Mouse (Mus musculus): ENCODE measurements around the gene Phactr2. TPM values are rescaled to one million over a fixed set of nuclear protein-coding genes. Genes with fewer than 3 reads are reported as not detected.

The Phactr2 gene
- polyA plus RNA-seq, 1 experiment from 2014 or later = 50.1 TPM

DNA sequence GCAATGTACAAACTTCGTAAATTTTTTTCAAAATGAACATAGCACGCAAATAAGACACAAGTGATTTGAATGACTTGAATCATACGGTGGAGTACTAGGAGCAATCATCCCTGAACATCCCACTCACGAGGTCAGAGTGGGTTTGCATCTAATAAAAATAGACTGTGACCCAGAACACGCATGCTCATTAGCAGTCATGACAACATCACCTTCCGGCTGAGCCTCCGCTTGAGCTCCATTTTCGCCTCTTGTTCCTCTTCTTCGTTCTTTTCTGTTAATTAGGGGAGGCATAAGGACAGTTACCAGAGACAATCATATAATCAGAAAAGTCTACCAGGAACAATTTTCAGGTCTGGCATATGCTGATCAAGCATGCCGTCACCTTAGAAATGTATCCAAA, 240.3 kb downstream of the Phactr2 start:
- ATAC-seq (ENCODE audit: extremely low read depth, insufficient number of reproducible peaks, low FRiP score, low TSS enrichment) = no peak
- Histone ChIP-seq H3K9me3 (no peaks in the 10 kb centered on the region), H3K27me3 (replicated peaks) (no peaks in the 10 kb centered on the region), H3K4me2 (no peak overlapping the region), H3K4me3 (no peak overlapping the region), H3K36me3 (peaks cover 88% of the 10 kb centered on the region), H3K4me1 (peaks cover 21% of the 10 kb centered on the region), H3K27ac (replicated peaks) (no peak overlapping the region), H3K9ac (no peak overlapping the region)
- 78% methylated on average over 10 of the region's 10 CpGs for WGBS

DNA sequence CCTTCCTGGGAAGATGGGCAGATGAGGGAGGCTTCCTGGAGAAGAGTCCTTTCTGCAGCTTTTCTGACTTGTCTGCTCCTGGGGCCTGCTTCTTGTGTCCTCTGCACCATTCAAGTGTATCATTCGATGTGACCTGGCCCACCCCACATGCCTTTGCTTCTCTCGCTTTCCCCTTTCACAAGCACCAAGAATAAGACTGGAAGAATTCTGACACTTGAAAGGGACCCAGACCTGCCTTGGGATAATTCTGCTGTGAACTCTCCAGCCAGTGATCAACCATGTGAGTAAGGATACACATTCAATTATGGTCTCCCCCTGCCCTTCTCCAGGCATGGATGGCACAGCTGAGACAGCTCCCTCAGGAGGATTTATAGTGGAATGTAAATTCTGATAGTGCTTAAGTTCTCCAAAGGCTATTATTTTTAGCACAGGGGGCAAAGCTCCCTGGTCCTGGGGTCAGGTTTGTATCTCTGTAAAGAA, 241.0 kb downstream of the Phactr2 start:
- no peak overlapping the region for H3K4me3 ChIP-seq
- peaks cover 87% of the 10 kb centered on the region for H3K36me3 ChIP-seq
- 48% methylated on average over 2 of the region's 2 CpGs for WGBS
- no peaks in the 10 kb centered on the region for H3K27me3 ChIP-seq (replicated peaks)
- ATAC-seq (ENCODE audit: extremely low read depth, insufficient number of reproducible peaks, low FRiP score, low TSS enrichment) = no peak
- peaks cover 21% of the 10 kb centered on the region for H3K4me1 ChIP-seq
- peak overlapping the region; percentile 26 for H3K27ac ChIP-seq (replicated peaks)
- peak overlapping the region; percentile 12; the same call in 1 of the 2 replicates for H3K9ac ChIP-seq
- H3K4me2 ChIP-seq = no peak overlapping the region
- H3K9me3 ChIP-seq = no peaks in the 10 kb centered on the region

DNA sequence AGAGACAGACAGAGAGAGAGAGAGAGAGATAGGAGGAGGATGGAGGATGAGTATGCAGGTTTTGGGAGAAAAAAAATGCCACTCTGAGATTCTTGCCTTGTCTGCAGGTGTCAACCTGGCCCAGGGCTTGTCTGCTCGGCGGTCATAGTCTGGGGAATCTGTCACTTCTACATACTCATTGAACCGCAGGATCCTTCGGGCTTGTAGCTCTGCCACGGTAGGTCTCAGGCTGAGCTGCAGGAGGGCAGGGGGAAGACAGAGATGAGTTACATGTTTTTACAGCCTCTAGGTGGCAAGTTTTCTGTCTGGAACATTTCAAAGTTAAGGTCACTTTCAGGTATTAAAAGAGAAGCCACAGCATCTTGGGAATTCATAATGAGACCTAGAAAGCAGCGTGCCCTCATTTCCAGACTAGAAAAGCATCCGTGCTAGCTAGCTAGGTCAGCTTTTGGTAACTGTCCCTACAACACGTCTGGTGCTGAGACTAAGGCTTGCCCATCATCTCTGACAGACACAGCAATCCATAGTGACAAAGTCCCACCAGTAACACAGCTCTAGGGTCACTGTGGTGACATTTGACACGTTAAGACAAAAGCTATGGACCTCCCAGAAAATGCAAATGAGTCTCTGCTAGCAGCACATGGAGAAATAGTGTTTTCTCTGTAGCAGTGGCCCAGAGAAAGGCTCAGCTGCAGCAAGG, 241.6 kb downstream of the Phactr2 start:
- peak overlapping the region; percentile 26 for H3K27ac ChIP-seq (replicated peaks)
- peaks cover 87% of the 10 kb centered on the region for H3K36me3 ChIP-seq
- H3K9me3 ChIP-seq = no peaks in the 10 kb centered on the region
- WGBS = 65% methylated on average over 9 of the region's 9 CpGs
- no peak overlapping the region for H3K4me2 ChIP-seq
- no peaks in the 10 kb centered on the region for H3K27me3 ChIP-seq (replicated peaks)
- H3K4me1 ChIP-seq = peaks cover 21% of the 10 kb centered on the region
- H3K9ac ChIP-seq = 0 out of 2 replicates have a peak overlapping the region, but pooled peaks have one; percentile 12
- H3K4me3 ChIP-seq = no peak overlapping the region
- ATAC-seq (ENCODE audit: extremely low read depth, insufficient number of reproducible peaks, low FRiP score, low TSS enrichment) = no peak

DNA sequence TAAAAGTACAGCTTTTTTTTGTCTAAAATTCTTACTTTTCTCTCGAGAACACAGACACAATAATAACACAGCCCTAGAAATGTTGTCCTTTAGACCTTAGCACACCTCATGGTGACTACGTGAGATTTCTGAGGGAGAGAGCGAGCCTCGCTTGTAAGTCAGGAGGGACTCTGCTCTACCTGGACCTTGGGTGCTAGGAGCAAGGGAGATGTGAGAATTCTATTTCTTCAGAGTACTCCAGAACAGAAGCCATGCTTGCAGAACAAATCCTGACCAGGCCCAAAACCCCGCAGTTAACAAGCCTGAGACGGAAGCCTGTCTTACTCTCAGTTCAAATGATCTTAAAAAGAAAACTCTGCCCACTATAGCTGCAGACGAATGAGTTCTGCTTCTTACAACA, 243.5 kb downstream of the Phactr2 start:
- 81% methylated on average over 7 of the region's 7 CpGs for WGBS
- H3K4me2 ChIP-seq = no peak overlapping the region
- no peak overlapping the region for H3K4me3 ChIP-seq
- H3K27me3 ChIP-seq (replicated peaks) = no peaks in the 10 kb centered on the region
- peaks cover 29% of the 10 kb centered on the region for H3K4me1 ChIP-seq
- no peak overlapping the region for H3K9ac ChIP-seq
- H3K36me3 ChIP-seq = peaks cover 89% of the 10 kb centered on the region
- no peak for ATAC-seq (ENCODE audit: extremely low read depth, insufficient number of reproducible peaks, low FRiP score, low TSS enrichment)
- H3K9me3 ChIP-seq = no peaks in the 10 kb centered on the region
- peak overlapping the region; percentile 30 for H3K27ac ChIP-seq (replicated peaks)

DNA sequence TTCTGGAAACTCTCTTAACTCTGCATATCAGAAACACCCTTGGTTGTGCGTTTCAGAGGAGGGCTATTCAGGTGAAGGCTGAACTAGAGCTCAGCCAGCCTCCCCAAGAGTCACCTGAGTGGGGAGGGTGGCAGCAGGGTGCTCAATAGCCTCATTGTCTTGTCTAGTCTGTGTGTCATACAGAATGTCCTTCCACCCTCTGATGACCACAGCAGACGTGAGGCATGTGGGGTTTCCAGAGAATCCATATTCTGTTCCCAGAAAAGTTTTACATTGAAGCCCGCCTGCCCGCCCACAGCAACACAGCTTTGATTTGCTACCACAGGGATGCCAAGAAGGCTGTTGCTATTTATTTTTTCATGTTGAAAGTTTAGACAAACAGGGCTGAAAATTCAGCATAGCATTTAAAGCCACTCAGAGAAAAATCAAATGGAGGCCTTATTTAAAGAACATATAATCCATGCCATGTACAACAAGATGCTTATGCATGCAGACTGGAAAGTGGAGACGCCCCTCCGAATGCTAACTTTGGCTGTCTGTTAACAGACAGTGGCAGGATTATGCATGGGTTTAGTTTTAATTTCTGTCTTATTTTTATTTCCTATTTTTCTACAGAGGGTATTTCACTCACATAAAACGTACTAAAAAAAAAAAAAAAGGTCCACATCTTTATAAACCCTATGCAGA, 248.7 kb downstream of the Phactr2 start:
- peaks cover 11% of the 10 kb centered on the region; the same call in 1 of the 2 replicates for H3K4me1 ChIP-seq
- no peak overlapping the region for H3K27ac ChIP-seq (replicated peaks)
- H3K4me3 ChIP-seq = no peak overlapping the region
- H3K36me3 ChIP-seq = peaks cover 83% of the 10 kb centered on the region
- no peaks in the 10 kb centered on the region for H3K9me3 ChIP-seq
- WGBS = 82% methylated on average over 7 of the region's 7 CpGs
- no peak overlapping the region for H3K4me2 ChIP-seq
- H3K27me3 ChIP-seq (replicated peaks) = no peaks in the 10 kb centered on the region
- no peak overlapping the region for H3K9ac ChIP-seq
- no peak for ATAC-seq (ENCODE audit: extremely low read depth, insufficient number of reproducible peaks, low FRiP score, low TSS enrichment)

DNA sequence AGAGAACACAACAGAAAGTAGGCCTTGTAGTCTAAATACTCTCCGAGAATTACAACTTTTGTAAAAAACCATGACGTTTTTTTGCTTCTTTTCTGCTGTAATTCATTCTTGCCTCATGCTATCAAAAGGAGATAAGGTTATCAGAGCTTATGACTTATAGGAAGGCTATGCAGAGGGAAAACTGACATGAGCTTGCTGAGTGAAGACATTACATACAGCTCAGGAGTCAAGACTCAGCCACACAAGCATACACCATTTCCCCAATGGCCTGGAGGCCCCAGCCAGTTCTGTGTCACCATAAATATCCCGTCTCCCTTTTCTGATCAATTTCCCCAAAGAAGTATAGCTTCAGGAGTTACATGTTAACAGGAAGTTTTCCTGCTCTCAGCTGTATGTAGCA, 252.1 kb downstream of the Phactr2 start:
- no peak overlapping the region for H3K9ac ChIP-seq
- peaks cover 72% of the 10 kb centered on the region for H3K36me3 ChIP-seq
- 62% methylated on average over 3 of the region's 3 CpGs for WGBS
- H3K4me1 ChIP-seq = peaks cover 11% of the 10 kb centered on the region; the same call in 1 of the 2 replicates
- H3K27me3 ChIP-seq (replicated peaks) = no peaks in the 10 kb centered on the region
- H3K9me3 ChIP-seq = no peaks in the 10 kb centered on the region
- no peak overlapping the region for H3K4me2 ChIP-seq
- no peak overlapping the region for H3K27ac ChIP-seq (replicated peaks)
- ATAC-seq (ENCODE audit: extremely low read depth, insufficient number of reproducible peaks, low FRiP score, low TSS enrichment) = no peak
- H3K4me3 ChIP-seq = no peak overlapping the region

DNA sequence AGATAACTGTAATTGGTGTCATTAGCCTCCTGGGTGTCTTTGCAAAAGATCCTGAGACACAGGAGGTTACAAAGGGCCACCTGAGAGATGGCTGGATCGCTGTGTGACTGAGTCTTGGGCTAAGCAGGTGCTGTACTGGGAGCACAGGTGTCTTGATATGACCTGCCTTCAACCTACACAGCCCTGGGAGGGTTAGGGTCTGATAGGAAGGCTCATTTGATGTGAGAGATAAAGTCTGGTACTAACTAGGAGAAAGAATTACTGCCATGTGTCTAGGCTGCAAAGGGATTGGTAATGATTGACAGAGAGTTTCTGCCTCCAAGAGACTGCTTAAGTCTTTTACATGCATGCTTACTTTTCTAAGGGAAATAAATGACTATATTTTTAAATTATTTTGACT, 254.2 kb downstream of the Phactr2 start:
- H3K4me2 ChIP-seq = no peak overlapping the region
- no peak for ATAC-seq (ENCODE audit: extremely low read depth, insufficient number of reproducible peaks, low FRiP score, low TSS enrichment)
- no peak overlapping the region for H3K27ac ChIP-seq (replicated peaks)
- H3K9ac ChIP-seq = no peak overlapping the region
- WGBS = 67% methylated on average over 1 of the region's 1 CpGs
- H3K4me3 ChIP-seq = no peak overlapping the region
- H3K4me1 ChIP-seq = 0 out of 2 replicates have a peak, but pooled peaks cover 7% of the 10 kb centered on the region
- H3K27me3 ChIP-seq (replicated peaks) = no peaks in the 10 kb centered on the region
- H3K9me3 ChIP-seq = no peaks in the 10 kb centered on the region
- peaks cover 70% of the 10 kb centered on the region for H3K36me3 ChIP-seq

DNA sequence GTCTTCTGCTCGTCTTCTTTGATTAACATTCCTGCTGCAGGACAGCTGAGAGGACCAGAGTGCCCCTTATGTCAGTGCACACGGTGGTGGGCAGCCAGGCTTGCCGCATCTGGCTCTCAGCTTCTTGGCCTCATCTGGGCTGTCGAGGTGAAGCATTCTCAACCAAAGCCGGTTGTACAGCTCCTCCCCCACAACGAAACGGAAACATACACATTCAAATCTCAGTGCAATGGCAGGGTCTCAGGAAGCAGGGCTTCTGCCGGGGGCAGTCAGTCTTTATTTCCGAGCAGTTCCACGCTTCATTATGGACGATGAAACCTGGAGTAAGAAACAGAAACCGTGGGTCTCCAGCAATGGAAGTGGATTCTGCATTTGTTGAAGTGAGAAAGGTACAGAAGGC, 260.3 kb downstream of the Phactr2 start:
- Histone ChIP-seq H3K36me3 (peaks cover 30% of the 10 kb centered on the region), H3K27me3 (replicated peaks) (no peaks in the 10 kb centered on the region), H3K27ac (replicated peaks) (peak overlapping the region; percentile 76), H3K4me1 (peaks cover 61% of the 10 kb centered on the region), H3K4me3 (peak overlapping the region; percentile 16; the same call in 1 of the 2 replicates), H3K9ac (peak overlapping the region; percentile 51; the same call in 1 of the 2 replicates), H3K9me3 (no peaks in the 10 kb centered on the region), H3K4me2 (peak overlapping the region; percentile 54)
- no peak for ATAC-seq (ENCODE audit: extremely low read depth, insufficient number of reproducible peaks, low FRiP score, low TSS enrichment)
- WGBS = 35% methylated on average over 12 of the region's 12 CpGs

DNA sequence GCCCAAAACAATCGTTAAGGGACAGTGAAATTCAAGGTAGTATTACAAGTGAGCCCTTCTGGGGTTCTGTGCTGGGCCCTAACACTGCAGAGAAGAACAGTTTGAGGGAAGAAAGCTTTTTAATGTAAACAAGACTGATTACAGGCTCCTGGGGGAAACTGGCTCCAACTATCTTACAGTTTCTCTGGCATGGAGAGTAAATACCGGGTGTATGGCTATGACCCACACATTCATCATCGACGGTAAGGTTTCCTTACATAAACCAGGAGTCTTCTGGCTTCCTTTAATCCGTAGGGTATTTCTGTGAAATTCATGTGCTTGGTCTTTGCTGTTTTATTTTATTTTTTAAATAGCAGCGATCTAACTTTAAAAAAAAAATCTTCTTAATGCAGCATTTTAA, 261.4 kb downstream of the Phactr2 start:
- no peaks in the 10 kb centered on the region for H3K9me3 ChIP-seq
- H3K9ac ChIP-seq = no peak overlapping the region
- ATAC-seq (ENCODE audit: extremely low read depth, insufficient number of reproducible peaks, low FRiP score, low TSS enrichment) = no peak
- H3K4me2 ChIP-seq = no peak overlapping the region
- no peak overlapping the region for H3K4me3 ChIP-seq
- H3K36me3 ChIP-seq = peaks cover 29% of the 10 kb centered on the region
- peak overlapping the region; percentile 76 for H3K27ac ChIP-seq (replicated peaks)
- peaks cover 61% of the 10 kb centered on the region for H3K4me1 ChIP-seq
- no peaks in the 10 kb centered on the region for H3K27me3 ChIP-seq (replicated peaks)
- WGBS = 43% methylated on average over 6 of the region's 6 CpGs

DNA sequence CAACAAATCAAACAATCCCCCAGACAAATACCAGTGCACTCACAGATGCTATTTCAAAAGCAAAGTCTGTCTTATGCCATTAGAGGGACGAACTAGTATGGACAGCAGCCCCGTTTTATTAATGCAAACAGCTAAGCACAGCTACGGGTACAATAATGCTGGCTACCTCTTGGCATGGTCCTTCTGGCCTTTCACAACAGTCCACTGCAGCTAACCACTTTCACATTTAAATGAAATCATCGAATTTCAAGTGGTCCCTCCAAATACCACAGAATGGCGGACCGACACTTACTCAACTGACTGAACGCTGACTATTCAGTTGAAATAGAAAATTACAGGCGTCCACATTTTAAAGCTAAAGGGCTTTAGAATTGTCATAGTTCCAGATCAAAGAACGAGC, 261.9 kb downstream of the Phactr2 start:
- H3K4me3 ChIP-seq = no peak overlapping the region
- no peaks in the 10 kb centered on the region for H3K27me3 ChIP-seq (replicated peaks)
- H3K36me3 ChIP-seq = peaks cover 26% of the 10 kb centered on the region
- no peaks in the 10 kb centered on the region for H3K9me3 ChIP-seq
- H3K4me2 ChIP-seq = no peak overlapping the region
- peak overlapping the region; percentile 76; the same call in 1 of the 2 replicates for H3K27ac ChIP-seq (replicated peaks)
- peaks cover 61% of the 10 kb centered on the region for H3K4me1 ChIP-seq
- 75% methylated on average over 9 of the region's 9 CpGs for WGBS
- no peak for ATAC-seq (ENCODE audit: extremely low read depth, insufficient number of reproducible peaks, low FRiP score, low TSS enrichment)
- H3K9ac ChIP-seq = no peak overlapping the region

DNA sequence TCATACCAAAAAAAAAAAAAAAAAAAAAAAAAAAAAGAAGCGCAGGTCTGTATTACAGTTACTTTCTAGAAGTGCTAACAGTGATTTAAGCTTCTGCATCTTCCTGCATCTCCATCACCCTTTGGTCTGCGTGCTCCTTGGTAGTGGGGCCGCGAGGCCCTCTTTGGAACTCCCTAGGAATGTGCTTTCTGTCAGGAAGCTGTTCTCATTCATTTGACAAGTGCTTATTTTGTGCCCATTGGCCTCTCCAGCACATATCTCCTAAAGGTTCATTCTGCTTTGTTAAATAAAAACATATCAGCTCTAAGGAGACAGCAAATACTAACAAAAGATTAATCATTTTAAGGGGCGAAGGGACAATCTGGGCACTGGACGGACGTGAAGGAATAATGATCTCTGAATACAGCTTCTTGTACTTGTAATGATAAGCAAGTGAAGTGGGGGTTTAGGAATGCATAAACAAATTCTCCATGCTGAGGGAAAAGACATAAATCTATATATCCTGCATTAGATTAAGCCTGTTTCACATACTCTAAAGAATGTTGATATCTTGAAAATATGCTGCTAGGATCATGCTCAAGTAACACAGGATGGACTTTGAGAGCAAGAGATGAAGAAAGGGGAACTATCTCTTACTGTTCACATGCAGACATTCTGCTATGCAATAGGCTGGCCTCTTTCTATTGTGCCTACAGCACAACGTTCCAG, 264.1 kb downstream of the Phactr2 start:
- H3K27ac ChIP-seq (replicated peaks) = peak overlapping the region; percentile 43; the same call in 1 of the 2 replicates
- H3K9me3 ChIP-seq = no peaks in the 10 kb centered on the region
- H3K4me2 ChIP-seq = no peak overlapping the region
- no peak for ATAC-seq (ENCODE audit: extremely low read depth, insufficient number of reproducible peaks, low FRiP score, low TSS enrichment)
- WGBS = 33% methylated on average over 8 of the region's 8 CpGs
- peaks cover 12% of the 10 kb centered on the region for H3K36me3 ChIP-seq
- H3K4me3 ChIP-seq = no peak overlapping the region
- H3K9ac ChIP-seq = no peak overlapping the region
- H3K27me3 ChIP-seq (replicated peaks) = no peaks in the 10 kb centered on the region
- H3K4me1 ChIP-seq = peaks cover 57% of the 10 kb centered on the region

Data from heart, embryonic 13.5 days (tissue).